Mouse (Mus musculus): ENCODE data around the gene Gal3st4. TPM values are rescaled to one million over a fixed set of nuclear protein-coding genes. Genes with fewer than 3 reads are reported as not detected.

The Gal3st4 gene
- polyA plus RNA-seq, 1 experiment from 2014 or later, result 6.4 TPM

- Histone ChIP-seq H3K27ac (ENCODE audit: low read depth, low read length) (no peak overlapping the region), H3K4me2 (ENCODE audit: low read depth) (no peak overlapping the region), H3K4me1 (ENCODE audit: control insufficient read depth, insufficient read depth, low read length) (no peaks in the 10 kb centered on the region), H3K9ac (ENCODE audit: low read length) (no peak overlapping the region), H3K36me3 (ENCODE audit: control insufficient read depth, insufficient read depth, low read length) (no peaks in the 10 kb centered on the region), H3K9me3 (ENCODE audit: control insufficient read depth, low read length) (no peaks in the 10 kb centered on the region), H3K27me3 (ENCODE audit: control insufficient read depth, insufficient read depth, low read length) (no peaks in the 10 kb centered on the region), H3K4me3 (ENCODE audit: low read depth, low read length) (no peak overlapping the region)
- ATAC-seq (ENCODE audit: insufficient read depth, low FRiP score, low TSS enrichment) (no peak), DNase-seq (ENCODE audit: low spot score) (no peak)
These were observed 38.4 kb downstream of the Gal3st4 start for GRCm38 (mm10) chr5:138234224-138234623.

- no peak for DNase-seq (ENCODE audit: low spot score)
- no peaks in the 10 kb centered on the region for H3K36me3 ChIP-seq (ENCODE audit: control insufficient read depth, insufficient read depth, low read length)
These were observed 38.9 kb downstream of the Gal3st4 start for GRCm38 (mm10) chr5:138233778-138234177.

GRCm38 (mm10) chr5:138229511-138229910 is 43.1 kb downstream of the Gal3st4 start:
- ATAC-seq (ENCODE audit: insufficient read depth, low FRiP score, low TSS enrichment) (no peak), DNase-seq (ENCODE audit: low spot score) (no peak)
- no peak overlapping the region for H3K4me2 ChIP-seq (ENCODE audit: low read depth)
- no peaks in the 10 kb centered on the region for H3K9me3 ChIP-seq (ENCODE audit: control insufficient read depth, low read length)
- H3K4me1 ChIP-seq (ENCODE audit: control insufficient read depth, insufficient read depth, low read length), result no peaks in the 10 kb centered on the region
- H3K27me3 ChIP-seq (ENCODE audit: control insufficient read depth, insufficient read depth, low read length), result no peaks in the 10 kb centered on the region
- 90% methylated on average over 3 of the region's 3 CpGs for WGBS
- H3K4me3 ChIP-seq (ENCODE audit: low read depth, low read length), result no peak overlapping the region
- H3K27ac ChIP-seq (ENCODE audit: low read depth, low read length), result no peak overlapping the region
- no peak overlapping the region for H3K9ac ChIP-seq (ENCODE audit: low read length)
- H3K36me3 ChIP-seq (ENCODE audit: control insufficient read depth, insufficient read depth, low read length), result no peaks in the 10 kb centered on the region

More at GRCm38 (mm10) chr5:138233778-138234177, 38.9 kb downstream of the Gal3st4 start:
- Histone ChIP-seq H3K27ac (ENCODE audit: low read depth, low read length) (no peak overlapping the region), H3K27me3 (ENCODE audit: control insufficient read depth, insufficient read depth, low read length) (no peaks in the 10 kb centered on the region), H3K9me3 (ENCODE audit: control insufficient read depth, low read length) (no peaks in the 10 kb centered on the region), H3K9ac (ENCODE audit: low read length) (no peak overlapping the region), H3K4me1 (ENCODE audit: control insufficient read depth, insufficient read depth, low read length) (no peaks in the 10 kb centered on the region), H3K4me2 (ENCODE audit: low read depth) (no peak overlapping the region), H3K4me3 (ENCODE audit: low read depth, low read length) (no peak overlapping the region)
- ATAC-seq (ENCODE audit: insufficient read depth, low FRiP score, low TSS enrichment), result no peak
- 87% methylated on average over 2 of the region's 2 CpGs for WGBS

GRCm38 (mm10) chr5:138228026-138228425 is 44.6 kb downstream of the Gal3st4 start:
- no peak for ATAC-seq (ENCODE audit: insufficient read depth, low FRiP score, low TSS enrichment)
- Histone ChIP-seq H3K9ac (ENCODE audit: low read length) (no peak overlapping the region), H3K4me1 (ENCODE audit: control insufficient read depth, insufficient read depth, low read length) (no peaks in the 10 kb centered on the region), H3K9me3 (ENCODE audit: control insufficient read depth, low read length) (no peaks in the 10 kb centered on the region), H3K27ac (ENCODE audit: low read depth, low read length) (no peak overlapping the region), H3K36me3 (ENCODE audit: control insufficient read depth, insufficient read depth, low read length) (no peaks in the 10 kb centered on the region), H3K27me3 (ENCODE audit: control insufficient read depth, insufficient read depth, low read length) (no peaks in the 10 kb centered on the region), H3K4me3 (ENCODE audit: low read depth, low read length) (no peak overlapping the region), H3K4me2 (ENCODE audit: low read depth) (no peak overlapping the region)
- WGBS, result 54% methylated on average over 3 of the region's 3 CpGs
- no peak for DNase-seq (ENCODE audit: low spot score)

- Histone ChIP-seq H3K4me2 (ENCODE audit: low read depth) (no peak overlapping the region), H3K9me3 (ENCODE audit: control insufficient read depth, low read length) (no peaks in the 10 kb centered on the region), H3K4me3 (ENCODE audit: low read depth, low read length) (no peak overlapping the region), H3K36me3 (ENCODE audit: control insufficient read depth, insufficient read depth, low read length) (no peaks in the 10 kb centered on the region), H3K27me3 (ENCODE audit: control insufficient read depth, insufficient read depth, low read length) (no peaks in the 10 kb centered on the region), H3K9ac (ENCODE audit: low read length) (no peak overlapping the region), H3K4me1 (ENCODE audit: control insufficient read depth, insufficient read depth, low read length) (no peaks in the 10 kb centered on the region), H3K27ac (ENCODE audit: low read depth, low read length) (no peak overlapping the region)
- DNase-seq (ENCODE audit: low spot score) (no peak), ATAC-seq (ENCODE audit: insufficient read depth, low FRiP score, low TSS enrichment) (no peak)
- WGBS, result 82% methylated on average over 2 of the region's 2 CpGs
These were observed 45.3 kb downstream of the Gal3st4 start for GRCm38 (mm10) chr5:138227367-138227766.

GRCm38 (mm10) chr5:138226491-138226890 is 46.1 kb downstream of the Gal3st4 start:
- ATAC-seq (ENCODE audit: insufficient read depth, low FRiP score, low TSS enrichment) (no peak), DNase-seq (ENCODE audit: low spot score) (no peak)
- no peak overlapping the region for H3K4me2 ChIP-seq (ENCODE audit: low read depth)
- no peaks in the 10 kb centered on the region for H3K36me3 ChIP-seq (ENCODE audit: control insufficient read depth, insufficient read depth, low read length)
- no peaks in the 10 kb centered on the region for H3K9me3 ChIP-seq (ENCODE audit: control insufficient read depth, low read length)
- no peaks in the 10 kb centered on the region for H3K27me3 ChIP-seq (ENCODE audit: control insufficient read depth, insufficient read depth, low read length)
- H3K9ac ChIP-seq (ENCODE audit: low read length), result no peak overlapping the region
- no peaks in the 10 kb centered on the region for H3K4me1 ChIP-seq (ENCODE audit: control insufficient read depth, insufficient read depth, low read length)
- H3K4me3 ChIP-seq (ENCODE audit: low read depth, low read length), result no peak overlapping the region
- H3K27ac ChIP-seq (ENCODE audit: low read depth, low read length), result no peak overlapping the region
- WGBS, result 81% methylated on average over 4 of the region's 4 CpGs

- no peaks in the 10 kb centered on the region for H3K36me3 ChIP-seq (ENCODE audit: control insufficient read depth, insufficient read depth, low read length)
- WGBS, result 59% methylated on average over 2 of the region's 2 CpGs
- no peak within 1 kb of the TSS for H3K4me3 ChIP-seq (ENCODE audit: low read depth, low read length)
- no peak within 1 kb of the TSS for H3K27ac ChIP-seq (ENCODE audit: low read depth, low read length)
- H3K9ac ChIP-seq (ENCODE audit: low read length), result no peak within 1 kb of the TSS
- H3K9me3 ChIP-seq (ENCODE audit: control insufficient read depth, low read length), result no peaks in the 10 kb centered on the region
- ATAC-seq (ENCODE audit: insufficient read depth, low FRiP score, low TSS enrichment) (no peak), DNase-seq (ENCODE audit: low spot score) (no peak)
- no peak within 1 kb of the TSS for H3K4me2 ChIP-seq (ENCODE audit: low read depth)
- no peaks in the 10 kb centered on the region for H3K4me1 ChIP-seq (ENCODE audit: control insufficient read depth, insufficient read depth, low read length)
- H3K27me3 ChIP-seq (ENCODE audit: control insufficient read depth, insufficient read depth, low read length), result no peaks in the 10 kb centered on the region
These were observed 46.9 kb downstream of the Gal3st4 start, which contains the start of gene Nxpe5 for GRCm38 (mm10) chr5:138225700-138226099. Gene Nxpe5, plus strand, starts transcription at chr5:138225898.

- no peak overlapping the region for H3K4me2 ChIP-seq (ENCODE audit: low read depth)
- no peak overlapping the region for H3K9ac ChIP-seq (ENCODE audit: low read length)
- no peaks in the 10 kb centered on the region for H3K27me3 ChIP-seq (ENCODE audit: control insufficient read depth, insufficient read depth, low read length)
- no peak for ATAC-seq (ENCODE audit: insufficient read depth, low FRiP score, low TSS enrichment)
- no peaks in the 10 kb centered on the region for H3K9me3 ChIP-seq (ENCODE audit: control insufficient read depth, low read length)
- no peaks in the 10 kb centered on the region for H3K36me3 ChIP-seq (ENCODE audit: control insufficient read depth, insufficient read depth, low read length)
- H3K27ac ChIP-seq (ENCODE audit: low read depth, low read length), result no peak overlapping the region
- no peaks in the 10 kb centered on the region for H3K4me1 ChIP-seq (ENCODE audit: control insufficient read depth, insufficient read depth, low read length)
- no peak for DNase-seq (ENCODE audit: low spot score)
- H3K4me3 ChIP-seq (ENCODE audit: low read depth, low read length), result no peak overlapping the region
- 61% methylated on average over 3 of the region's 3 CpGs for WGBS
These were observed 49.4 kb downstream of the Gal3st4 start for GRCm38 (mm10) chr5:138223287-138223686.

- ATAC-seq (ENCODE audit: insufficient read depth, low FRiP score, low TSS enrichment), result no peak
- WGBS, result 24% methylated on average over 4 of the region's 4 CpGs
- DNase-seq (ENCODE audit: low spot score), result peak; percentile 76
- Histone ChIP-seq H3K9me3 (ENCODE audit: control insufficient read depth, low read length) (no peaks in the 10 kb centered on the region), H3K4me2 (ENCODE audit: low read depth) (no peak overlapping the region), H3K9ac (ENCODE audit: low read length) (no peak overlapping the region), H3K27ac (ENCODE audit: low read depth, low read length) (no peak overlapping the region), H3K4me1 (ENCODE audit: control insufficient read depth, insufficient read depth, low read length) (no peaks in the 10 kb centered on the region), H3K27me3 (ENCODE audit: control insufficient read depth, insufficient read depth, low read length) (no peaks in the 10 kb centered on the region), H3K36me3 (ENCODE audit: control insufficient read depth, insufficient read depth, low read length) (no peaks in the 10 kb centered on the region), H3K4me3 (ENCODE audit: low read depth, low read length) (no peak overlapping the region)
These were observed 50.5 kb downstream of the Gal3st4 start for GRCm38 (mm10) chr5:138222111-138222510.
